Mouse (Mus musculus) embryonic facial prominence, embryonic 13.5 days (tissue): Measurements from ENCODE around the gene Ltbp3. TPM values are rescaled to one million over a fixed set of nuclear protein-coding genes. Genes with fewer than 3 reads are reported as not detected.

Experiments
- ATAC-seq: fragments of 200-750 bp; cut with Nextera tagmentation; 2 replicates; pipeline ENCODE4 v1.8.0; 2017; ENCODE audit warnings: low read depth; ENCODE audit not compliant: insufficient number of reproducible peaks, insufficient read depth, low FRiP score, low TSS enrichment
- H3K27ac ChIP-seq: fragments of 300-500 bp; sonication (generic); 2 replicates; pipeline ENCODE4 v1.5.1; 2015; ENCODE audit warnings: moderate library complexity, mild to moderate bottlenecking, inconsistent platforms
- H3K27me3 ChIP-seq: fragments of 300-500 bp; sonication (generic); 2 replicates; pipeline ENCODE4 v1.6.1; 2015; ENCODE audit warnings: mild to moderate bottlenecking, inconsistent platforms
- H3K36me3 ChIP-seq: fragments of 300-500 bp; sonication (generic); 2 replicates; pipeline ENCODE4 v1.6.1; 2015; ENCODE audit warnings: mild to moderate bottlenecking, inconsistent platforms
- H3K4me1 ChIP-seq: fragments of 300-500 bp; sonication (generic); 2 replicates; pipeline ENCODE4 v1.6.1; 2015; ENCODE audit warnings: inconsistent platforms
- H3K4me2 ChIP-seq: fragments of 300-500 bp; sonication (generic); 2 replicates; pipeline ENCODE4 v1.6.1; 2015; ENCODE audit warnings: moderate library complexity, mild to moderate bottlenecking, inconsistent platforms
- H3K4me3 ChIP-seq: fragments of 300-500 bp; sonication (generic); 2 replicates; pipeline ENCODE4 v1.5.1; 2015; ENCODE audit warnings: mild to moderate bottlenecking, inconsistent platforms
- H3K9ac ChIP-seq: fragments of 300-500 bp; sonication (generic); 2 replicates; pipeline ENCODE4 v1.6.1; 2015; ENCODE audit warnings: mild to moderate bottlenecking, inconsistent platforms
- H3K9me3 ChIP-seq: fragments of 300-500 bp; sonication (generic); 2 replicates; pipeline ENCODE4 v1.6.1; 2016; ENCODE audit warnings: inconsistent platforms
- whole genome bisulfite sequencing: fragments of 180-500 bp; shearing (Covaris S2); methylation state at CpG from one replicate; pipeline ENCODE4 v1.1.7; 2015; ENCODE audit warnings: mixed read lengths; 5-methylcytosine and 5-hydroxymethylcytosine counted together
- polyA plus RNA-seq: library from polyadenylated mRNA; unstranded; fragments of >200 nt; fragmentation: Nextera tagmentation; extraction: Ambion mirVana; gene quantifications from 2 replicates; pipeline ENCODE4 v1.2.1, GENCODE M21; 2015

The Ltbp3 gene
- polyA plus RNA-seq, 1 experiment from 2014 or later, result 44.4 TPM

GRCm38 (mm10) chr19:5798700-5799479 lies 58.2 kb downstream of the Ltbp3 start:
- peak overlapping the region; percentile 91 for H3K4me3 ChIP-seq
- peak overlapping the region; percentile 83 for H3K9ac ChIP-seq
- 0 out of 2 replicates have a peak overlapping the region, but pooled peaks have one; percentile 57 for H3K27ac ChIP-seq
- H3K4me1 ChIP-seq, result peaks cover 37% of the 10 kb centered on the region
- H3K9me3 ChIP-seq, result no peaks in the 10 kb centered on the region
- no peaks in the 10 kb centered on the region for H3K27me3 ChIP-seq
- ATAC-seq, result no peak
- peaks cover 40% of the 10 kb centered on the region for H3K36me3 ChIP-seq
- WGBS, result 0% methylated on average over 7 of the region's 7 CpGs
- H3K4me2 ChIP-seq, result peak overlapping the region; percentile 95

GRCm38 (mm10) chr19:5799566-5800349 lies 59.1 kb downstream of the Ltbp3 start:
- Histone ChIP-seq H3K4me1 (peaks cover 43% of the 10 kb centered on the region), H3K4me2 (peak overlapping the region; percentile 95), H3K36me3 (peaks cover 38% of the 10 kb centered on the region), H3K9me3 (no peaks in the 10 kb centered on the region), H3K9ac (peak overlapping the region; percentile 99), H3K27ac (peak overlapping the region; percentile 100), H3K27me3 (no peaks in the 10 kb centered on the region), H3K4me3 (peak overlapping the region; percentile 91)
- no peak for ATAC-seq
- whole genome bisulfite sequencing, result 0% methylated on average over 10 of the region's 10 CpGs

- peak overlapping the region; percentile 91 for H3K4me3 ChIP-seq
- peaks cover 43% of the 10 kb centered on the region for H3K4me1 ChIP-seq
- peak overlapping the region; percentile 99 for H3K9ac ChIP-seq
- ATAC-seq, result no peak
- no peaks in the 10 kb centered on the region for H3K9me3 ChIP-seq
- WGBS, result 0% methylated on average over 2 of the region's 2 CpGs
- H3K27me3 ChIP-seq, result no peaks in the 10 kb centered on the region
- peak overlapping the region; percentile 100 for H3K27ac ChIP-seq
- H3K36me3 ChIP-seq, result peaks cover 33% of the 10 kb centered on the region
- H3K4me2 ChIP-seq, result peak overlapping the region; percentile 95
These were observed 59.6 kb downstream of the Ltbp3 start for GRCm38 (mm10) chr19:5800350-5800631.

DNA sequence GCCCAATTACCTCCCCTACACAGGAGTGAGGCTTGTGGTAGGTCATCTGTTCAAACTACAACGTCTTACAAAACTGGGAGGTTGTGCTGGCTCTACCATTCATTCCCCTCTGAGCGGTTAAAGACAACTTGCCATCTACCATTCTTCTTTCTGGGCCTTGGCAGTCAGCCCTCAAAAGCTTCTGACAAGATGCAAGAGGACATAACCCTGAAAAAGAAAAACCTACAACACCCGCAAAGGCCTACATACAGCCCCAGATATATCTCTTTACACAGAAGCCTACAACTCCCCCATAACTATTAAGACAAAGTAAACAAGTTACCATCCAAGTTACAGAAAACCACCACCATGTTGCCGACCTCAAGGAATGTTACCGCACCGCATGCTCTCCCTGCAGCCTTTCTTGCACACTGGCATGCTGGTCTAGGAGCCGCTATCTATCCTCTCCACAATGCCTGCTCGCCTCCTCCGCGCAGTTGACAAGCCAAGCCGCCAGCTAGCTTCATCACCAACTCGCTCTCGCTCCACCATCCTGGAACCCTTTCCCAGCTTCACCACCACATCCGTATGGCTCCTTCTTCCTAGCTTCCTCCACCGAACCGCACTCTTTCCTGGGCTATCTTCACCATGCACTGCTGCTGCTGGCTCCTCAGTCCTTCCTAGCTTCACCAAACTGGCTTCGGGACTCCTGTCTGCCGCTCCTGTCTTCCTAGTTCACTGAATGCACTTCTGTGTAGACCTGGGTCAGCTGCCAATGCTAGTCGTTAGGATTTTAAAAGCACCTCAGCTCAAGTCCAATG lies 60.1 kb downstream of the Ltbp3 start:
- H3K27me3 ChIP-seq, result no peaks in the 10 kb centered on the region
- H3K9me3 ChIP-seq, result no peaks in the 10 kb centered on the region
- peaks cover 41% of the 10 kb centered on the region for H3K4me1 ChIP-seq
- peak overlapping the region; percentile 99 for H3K9ac ChIP-seq
- H3K27ac ChIP-seq, result peak overlapping the region; percentile 100
- under 1% methylated on average over 19 of the region's 19 CpGs for WGBS
- H3K4me3 ChIP-seq, result peak overlapping the region; percentile 91
- no peak for ATAC-seq
- H3K4me2 ChIP-seq, result peak overlapping the region; percentile 95
- H3K36me3 ChIP-seq, result peaks cover 27% of the 10 kb centered on the region

DNA sequence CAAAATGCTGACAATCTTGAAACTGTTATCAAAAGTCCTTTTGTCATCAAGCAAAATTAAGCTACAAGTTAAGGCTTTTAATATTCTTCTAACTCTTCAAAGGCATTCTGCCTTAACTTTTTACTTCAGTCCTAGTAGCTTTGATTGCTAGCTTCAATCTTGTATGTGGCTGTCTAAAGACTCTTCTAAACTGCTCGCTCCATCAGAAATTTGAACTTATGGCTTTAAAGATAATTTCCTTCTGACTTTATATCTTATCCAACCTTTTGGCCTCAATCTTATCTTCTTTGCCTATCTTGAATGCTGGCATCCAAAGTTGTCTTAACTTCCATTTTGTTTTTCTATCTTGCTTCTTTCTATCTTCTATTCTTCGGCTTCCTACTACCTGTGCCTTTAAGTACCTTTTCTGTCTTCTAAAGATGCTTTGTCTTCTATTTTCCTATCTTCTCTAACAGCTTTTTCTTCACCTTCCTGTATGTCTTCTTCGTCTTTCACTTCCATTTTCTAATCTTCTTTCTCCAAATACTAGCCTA lies 60.8 kb downstream of the Ltbp3 start:
- WGBS, result 5% methylated on average over 3 of the region's 3 CpGs
- Histone ChIP-seq H3K9ac (peak overlapping the region; percentile 99), H3K27ac (peak overlapping the region; percentile 100), H3K36me3 (peaks cover 21% of the 10 kb centered on the region), H3K27me3 (no peaks in the 10 kb centered on the region), H3K4me2 (peak overlapping the region; percentile 95), H3K4me1 (peaks cover 40% of the 10 kb centered on the region), H3K4me3 (peak overlapping the region; percentile 91), H3K9me3 (no peaks in the 10 kb centered on the region)
- ATAC-seq, result no peak

- peaks cover 14% of the 10 kb centered on the region for H3K36me3 ChIP-seq
- H3K4me3 ChIP-seq, result peak overlapping the region; percentile 91
- peak overlapping the region; percentile 99 for H3K9ac ChIP-seq
- H3K9me3 ChIP-seq, result no peaks in the 10 kb centered on the region
- H3K27ac ChIP-seq, result peak overlapping the region; percentile 100
- peak; percentile 57; the same call in 1 of the 2 replicates for ATAC-seq
- under 1% methylated on average over 25 of the region's 25 CpGs for WGBS
- H3K27me3 ChIP-seq, result no peaks in the 10 kb centered on the region
- H3K4me1 ChIP-seq, result peaks cover 38% of the 10 kb centered on the region
- peak overlapping the region; percentile 95 for H3K4me2 ChIP-seq
These were observed 61.5 kb downstream of the Ltbp3 start for GRCm38 (mm10) chr19:5802011-5802786.

DNA sequence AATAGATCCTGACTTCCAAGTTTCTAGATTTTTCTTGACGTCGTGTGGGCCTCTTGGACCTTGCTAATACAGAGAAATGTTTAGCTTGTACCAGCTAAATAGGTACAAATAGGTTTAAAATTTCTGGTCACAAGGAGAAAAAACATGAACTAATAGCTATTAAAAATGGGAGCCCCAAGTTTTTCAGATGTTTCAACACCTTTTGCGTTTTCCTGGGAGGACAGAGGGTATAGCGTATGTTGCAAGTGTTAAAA lies 62.0 kb downstream of the Ltbp3 start:
- H3K9ac ChIP-seq, result peak overlapping the region; percentile 99
- no peaks in the 10 kb centered on the region for H3K9me3 ChIP-seq
- peak overlapping the region; percentile 91 for H3K4me3 ChIP-seq
- peaks cover 9% of the 10 kb centered on the region for H3K36me3 ChIP-seq
- peak overlapping the region; percentile 95 for H3K4me2 ChIP-seq
- peaks cover 34% of the 10 kb centered on the region for H3K4me1 ChIP-seq
- no peaks in the 10 kb centered on the region for H3K27me3 ChIP-seq
- no peak for ATAC-seq
- WGBS, result under 1% methylated on average over 4 of the region's 4 CpGs
- H3K27ac ChIP-seq, result peak overlapping the region; percentile 100

GRCm38 (mm10) chr19:5803041-5803880 lies 62.6 kb downstream of the Ltbp3 start:
- Histone ChIP-seq H3K4me1 (peaks cover 30% of the 10 kb centered on the region), H3K27ac (peak overlapping the region; percentile 100)
- WGBS, result under 1% methylated on average over 66 of the region's 67 CpGs

GRCm38 (mm10) chr19:5803881-5804279 lies 63.2 kb downstream of the Ltbp3 start:
- ATAC-seq, result no peak
- Histone ChIP-seq H3K36me3 (no peaks in the 10 kb centered on the region), H3K27ac (peak overlapping the region; percentile 100), H3K9ac (peak overlapping the region; percentile 99), H3K4me2 (peak overlapping the region; percentile 95), H3K27me3 (no peaks in the 10 kb centered on the region), H3K4me1 (peaks cover 34% of the 10 kb centered on the region), H3K9me3 (no peaks in the 10 kb centered on the region), H3K4me3 (peak overlapping the region; percentile 91)
- under 1% methylated on average over 16 of the region's 16 CpGs for WGBS

More at GRCm38 (mm10) chr19:5803041-5803880, 62.6 kb downstream of the Ltbp3 start:
- peak; percentile 97 for ATAC-seq
- H3K9ac ChIP-seq, result peak overlapping the region; percentile 99
- peak overlapping the region; percentile 91 for H3K4me3 ChIP-seq
- H3K27me3 ChIP-seq, result no peaks in the 10 kb centered on the region
- peak overlapping the region; percentile 95 for H3K4me2 ChIP-seq
- peaks cover 4% of the 10 kb centered on the region for H3K36me3 ChIP-seq
- H3K9me3 ChIP-seq, result no peaks in the 10 kb centered on the region

- Histone ChIP-seq H3K9me3 (no peaks in the 10 kb centered on the region), H3K36me3 (no peaks in the 10 kb centered on the region), H3K4me2 (peak overlapping the region; percentile 95), H3K9ac (peak overlapping the region; percentile 99), H3K27me3 (no peaks in the 10 kb centered on the region), H3K4me1 (peaks cover 38% of the 10 kb centered on the region), H3K27ac (peak overlapping the region; percentile 100), H3K4me3 (no peak overlapping the region)
- ATAC-seq, result no peak
- 12% methylated on average over 8 of the region's 8 CpGs for WGBS
These were observed 63.7 kb downstream of the Ltbp3 start for GRCm38 (mm10) chr19:5804371-5804899.
